In genomic region chr16:95739522-95739921, GRCm38 (mm10) we compare ENCODE assay signal across 9 mouse cellular contexts. TPM values are rescaled to one million over a fixed set of nuclear protein-coding genes. Genes with fewer than 3 reads are reported as not detected.
DNase-seq lines count a peak whose midpoint lies in the region; ATAC-seq lines count a peak whose summit lies in the region.
"Had no signal": no experiment of that assay in that cellular context is flagged by ENCODE, and none has a peak within 500 bp of the region (broad histone marks: within the 10 kb centered on the region; RNA-seq: fewer than 3 reads in every experiment).

No protein-coding gene starts in this region.

- H3K4me1 ChIP-seq in forebrain, embryonic 14.5 days (ENCODE audit: control insufficient read depth, insufficient read depth, low read length): no peaks in the 10 kb centered on the region
- peaks cover 10% of the 10 kb centered on the region for H3K4me1 ChIP-seq in forebrain, embryonic 10.5 days
- H3K4me1 ChIP-seq in midbrain, embryonic 13.5 days (replicated peaks): peaks cover 10% of the 10 kb centered on the region
- H3K4me1 ChIP-seq in kidney, embryonic 15.5 days: peaks cover 19% of the 10 kb centered on the region

- peak; percentile 17 for DNase-seq in forebrain, embryonic 14.5 days (ENCODE audit: low spot score)
- no peak for DNase-seq in forebrain, embryonic 10.5 days (ENCODE audit: extremely low spot score, low spot score)
- DNase-seq in R1 (ENCODE audit: low read depth, low spot score): peak; percentile 63
- peak; percentile 69 to 82 for DNase-seq in layer of hippocampus, adult 18-20 months (ENCODE audit: low spot score in 2 of 2)
- DNase-seq in heart, adult 8-10 months (ENCODE audit: low spot score): no peak
- DNase-seq: lung, adult 18-20 months had no signal

- H3K36me3 ChIP-seq in forebrain, embryonic 14.5 days (ENCODE audit: control insufficient read depth, insufficient read depth, low read length): no peaks in the 10 kb centered on the region
- H3K36me3 ChIP-seq in forebrain, embryonic 10.5 days (replicated peaks): no peaks in the 10 kb centered on the region
- H3K36me3 ChIP-seq in midbrain, embryonic 13.5 days: no peaks in the 10 kb centered on the region
- no peaks in the 10 kb centered on the region for H3K36me3 ChIP-seq in kidney, embryonic 15.5 days

- H3K9me3 ChIP-seq in forebrain, embryonic 14.5 days (replicated peaks; ENCODE audit: control insufficient read depth, low read length): no peaks in the 10 kb centered on the region
- H3K9me3 ChIP-seq in forebrain, embryonic 10.5 days: no peaks in the 10 kb centered on the region
- H3K9me3 ChIP-seq in midbrain, embryonic 13.5 days: no peaks in the 10 kb centered on the region
- no peaks in the 10 kb centered on the region for H3K9me3 ChIP-seq in kidney, embryonic 15.5 days (replicated peaks)

- H3K27me3 ChIP-seq in forebrain, embryonic 14.5 days (replicated peaks; ENCODE audit: control insufficient read depth, insufficient read depth, low read length): no peaks in the 10 kb centered on the region
- no peaks in the 10 kb centered on the region for H3K27me3 ChIP-seq in forebrain, embryonic 10.5 days (ENCODE audit: poor library complexity, severe bottlenecking)
- no peaks in the 10 kb centered on the region for H3K27me3 ChIP-seq in midbrain, embryonic 13.5 days
- no peaks in the 10 kb centered on the region for H3K27me3 ChIP-seq in kidney, embryonic 15.5 days

- H3K4me2 ChIP-seq in forebrain, embryonic 14.5 days (ENCODE audit: low read length): no peak overlapping the region
- no peak overlapping the region for H3K4me2 ChIP-seq in midbrain, embryonic 13.5 days (replicated peaks)
- no peak overlapping the region for H3K4me2 ChIP-seq in kidney, embryonic 15.5 days

- H3K9ac ChIP-seq in forebrain, embryonic 14.5 days (ENCODE audit: low read length): no peak overlapping the region
- H3K9ac ChIP-seq in midbrain, embryonic 13.5 days (replicated peaks): no peak overlapping the region
- H3K9ac ChIP-seq in kidney, embryonic 15.5 days: no peak overlapping the region

- no peak overlapping the region for H3K27ac ChIP-seq in forebrain, embryonic 14.5 days (ENCODE audit: low read depth, low read length)
- no peak overlapping the region for H3K27ac ChIP-seq in forebrain, embryonic 10.5 days
- no peak overlapping the region for H3K27ac ChIP-seq in midbrain, embryonic 13.5 days
- no peak overlapping the region for H3K27ac ChIP-seq in kidney, embryonic 15.5 days

- 52% methylated on average over 6 of the region's 6 CpGs for WGBS in forebrain, embryonic 14.5 days
- WGBS in forebrain, embryonic 10.5 days: 68% methylated on average over 6 of the region's 6 CpGs
- 41% methylated on average over 6 of the region's 6 CpGs for WGBS in midbrain, embryonic 13.5 days
- 59% methylated on average over 6 of the region's 6 CpGs for WGBS in kidney, embryonic 15.5 days

- no peak for ATAC-seq in forebrain, embryonic 14.5 days
- peak; percentile 65 for ATAC-seq in midbrain, embryonic 13.5 days
- no peak for ATAC-seq in kidney, embryonic 15.5 days (replicated peaks; ENCODE audit: low FRiP score)
- ATAC-seq in inflammation-experienced regulatory T-cells, adult 6 months: no peak

- no peak overlapping the region for H3K4me3 ChIP-seq in forebrain, embryonic 14.5 days (ENCODE audit: low read depth, low read length)
- H3K4me3 ChIP-seq in forebrain, embryonic 10.5 days: no peak overlapping the region
- no peak overlapping the region for H3K4me3 ChIP-seq in midbrain, embryonic 13.5 days (replicated peaks)
- no peak overlapping the region for H3K4me3 ChIP-seq in kidney, embryonic 15.5 days (replicated peaks)

RNA-seq across cellular contexts. Expression of gene Ets2, which starts 37.6 kb away (rescaled TPM):
- polyA plus RNA-seq in forebrain, embryonic 14.5 days (2014; fragmentation: Nextera tagmentation; extraction: Ambion mirVana): 10.2 and 12.2 TPM in 2 replicates
- polyA plus RNA-seq in forebrain, embryonic 10.5 days (2016; fragmentation: Nextera tagmentation; extraction: Ambion mirVana): 14.2 and 16.8 TPM in 2 replicates
- total RNA-seq in layer of hippocampus, adult 18-20 months (2021): 10 to 100 TPM; 75.1 to 83.8 TPM
- 12.1 and 13.2 TPM in 2 replicates for polyA plus RNA-seq in midbrain, embryonic 13.5 days (2015; fragmentation: Nextera tagmentation; extraction: Ambion mirVana)
- 62.1 and 63.1 TPM in 2 replicates for polyA plus RNA-seq in kidney, embryonic 15.5 days (2015; fragmentation: Nextera tagmentation; extraction: Ambion mirVana)
- 10 to 100 TPM; 59.7 to 95.7 (median 76.1) TPM for total RNA-seq in heart, adult 8-10 months (2022)
- polyA plus RNA-seq in inflammation-experienced regulatory T-cells, adult 6 months (2017; shearing (Covaris generic)): 1 to 10 TPM; 2.4 to 4.0 (median 2.7) TPM

Comparison
In these comparisons a context has a peak if more than half of its experiments do, and no peak if none do; other contexts are left out.
1. DNase-seq: peak in forebrain, embryonic 14.5 days (single experiment), R1 (single experiment) and layer of hippocampus, adult 18-20 months (2 of 2); none in forebrain, embryonic 10.5 days (single experiment) and heart, adult 8-10 months (single experiment).